Mouse (Mus musculus): ENCODE data around the gene Prpf8. TPM values are rescaled to one million over a fixed set of nuclear protein-coding genes. Genes with fewer than 3 reads are reported as not detected.
"Not testable (repeated sequence)": the region's sequence is repeated elsewhere in the genome, so short reads cannot be mapped to it uniquely, and the experiment has no call there.

Gene Prpf8
- polyA plus RNA-seq, 1 experiment = 104 TPM

DNA sequence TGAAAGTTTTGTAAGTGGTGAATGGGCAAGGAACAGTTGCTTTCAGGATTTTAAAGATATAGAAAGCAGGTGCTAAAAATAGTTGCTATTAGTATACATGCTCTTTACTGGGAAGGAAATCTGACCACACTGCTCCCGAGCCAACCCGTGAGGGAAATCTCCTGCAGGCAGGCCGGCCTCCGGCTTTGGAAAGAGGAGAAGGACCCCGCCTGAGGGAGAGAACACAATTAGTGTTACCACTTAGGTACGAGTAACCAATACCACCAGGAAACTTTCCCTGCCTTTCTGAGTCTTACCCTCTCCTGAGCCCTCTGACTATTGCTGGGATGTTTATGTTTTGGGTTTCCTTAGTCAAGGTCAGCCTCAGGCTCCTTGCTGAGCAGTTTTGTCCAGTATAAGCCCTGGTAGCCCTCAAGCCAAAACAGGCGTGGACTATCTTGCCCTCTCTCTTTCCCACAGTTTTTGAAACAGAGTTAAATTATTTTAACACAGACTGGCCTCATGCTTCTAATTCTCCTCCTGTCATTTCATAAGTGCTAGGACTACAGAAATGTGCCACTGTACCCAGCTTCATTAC is 66.4 kb downstream of the Prpf8 start:
- no peaks in the 10 kb centered on the region for H3K27me3 ChIP-seq (ENCODE audit: control insufficient read depth, insufficient read depth, insufficient read length)
- no peak overlapping the region for H3ac ChIP-seq (ENCODE audit: control insufficient read depth, insufficient read length, low read depth)

GRCm38 (mm10) chr11:75556006-75556405 is 69.4 kb downstream of the Prpf8 start:
- H3K4me3 ChIP-seq (ENCODE audit: insufficient read depth, poor library complexity, severe bottlenecking); H3K27me3 ChIP-seq (ENCODE audit: control insufficient read depth, insufficient read depth, insufficient read length); H3K79me3 ChIP-seq (ENCODE audit: low read depth); H3ac ChIP-seq (ENCODE audit: control insufficient read depth, insufficient read length, low read depth); H3K36me3 ChIP-seq (ENCODE audit: control insufficient read depth, insufficient read depth); H3K79me2 ChIP-seq (ENCODE audit: control insufficient read depth, insufficient read depth): not testable (repeated sequence)

More for the DNA sequence above, 66.4 kb downstream of the Prpf8 start:
- Histone ChIP-seq H3K79me2 (ENCODE audit: control insufficient read depth, insufficient read depth) (no peaks in the 10 kb centered on the region), H3K79me3 (ENCODE audit: low read depth) (no peaks in the 10 kb centered on the region), H3K4me3 (ENCODE audit: insufficient read depth, poor library complexity, severe bottlenecking) (no peak overlapping the region), H3K36me3 (ENCODE audit: control insufficient read depth, insufficient read depth) (no peaks in the 10 kb centered on the region)
- TF ChIP-seq FOSL1 (IDR thresholded peaks at IDR 0.05; ENCODE audit: insufficient read depth, low read length, poor library complexity, severe bottlenecking) (no peak), MAX (IDR thresholded peaks at IDR 0.05) (no peak), MYOG (IDR thresholded peaks at IDR 0.05; ENCODE audit: control insufficient read depth, extremely low read depth, insufficient read length) (no peak), CTCF (IDR thresholded peaks at IDR 0.05; ENCODE audit: control insufficient read depth, insufficient read depth, insufficient read length) (no peak), MYOD1 (IDR thresholded peaks at IDR 0.05; ENCODE audit: control insufficient read depth, insufficient read length, low read depth) (no peak), CEBPB (IDR thresholded peaks at IDR 0.05; ENCODE audit: low read depth) (no peak), USF1 (IDR thresholded peaks at IDR 0.05; ENCODE audit: low read depth) (no peak)

GRCm38 (mm10) chr11:75557142-75557541 is 70.5 kb downstream of the Prpf8 start:
- H3ac ChIP-seq (ENCODE audit: control insufficient read depth, insufficient read length, low read depth) = no peak overlapping the region
- no peaks in the 10 kb centered on the region for H3K79me3 ChIP-seq (ENCODE audit: low read depth)
- TF ChIP-seq MAX (IDR thresholded peaks at IDR 0.05) (no peak), USF1 (IDR thresholded peaks at IDR 0.05; ENCODE audit: low read depth) (no peak), MYOD1 (IDR thresholded peaks at IDR 0.05; ENCODE audit: control insufficient read depth, insufficient read length, low read depth) (no peak), CTCF (IDR thresholded peaks at IDR 0.05; ENCODE audit: control insufficient read depth, insufficient read depth, insufficient read length) (no peak), FOSL1 (IDR thresholded peaks at IDR 0.05; ENCODE audit: insufficient read depth, low read length, poor library complexity, severe bottlenecking) (no peak), MYOG (IDR thresholded peaks at IDR 0.05; ENCODE audit: control insufficient read depth, extremely low read depth, insufficient read length) (no peak), CEBPB (IDR thresholded peaks at IDR 0.05; ENCODE audit: low read depth) (no peak)
- H3K36me3 ChIP-seq (ENCODE audit: control insufficient read depth, insufficient read depth) = no peaks in the 10 kb centered on the region
- H3K4me3 ChIP-seq (ENCODE audit: insufficient read depth, poor library complexity, severe bottlenecking) = no peak overlapping the region
- H3K27me3 ChIP-seq (ENCODE audit: control insufficient read depth, insufficient read depth, insufficient read length) = no peaks in the 10 kb centered on the region
- no peaks in the 10 kb centered on the region for H3K79me2 ChIP-seq (ENCODE audit: control insufficient read depth, insufficient read depth)

GRCm38 (mm10) chr11:75558101-75558500 is 71.5 kb downstream of the Prpf8 start:
- Histone ChIP-seq H3ac (ENCODE audit: control insufficient read depth, insufficient read length, low read depth) (no peak overlapping the region), H3K27me3 (ENCODE audit: control insufficient read depth, insufficient read depth, insufficient read length) (no peaks in the 10 kb centered on the region), H3K36me3 (ENCODE audit: control insufficient read depth, insufficient read depth) (no peaks in the 10 kb centered on the region), H3K4me3 (ENCODE audit: insufficient read depth, poor library complexity, severe bottlenecking) (no peak overlapping the region), H3K79me3 (ENCODE audit: low read depth) (no peaks in the 10 kb centered on the region), H3K79me2 (ENCODE audit: control insufficient read depth, insufficient read depth) (no peaks in the 10 kb centered on the region)
- no peak for TF ChIP-seq CTCF (IDR thresholded peaks at IDR 0.05; ENCODE audit: control insufficient read depth, insufficient read depth, insufficient read length)
- TF ChIP-seq CEBPB (IDR thresholded peaks at IDR 0.05; ENCODE audit: low read depth) = no peak

Small RNAs within 50 kb of the gene (microRNA-seq; reads per million reads assigned to microRNA genes)
- gene Mir22 (ENCODE audit: borderline microRNAs expressed) = 66,718 reads per million, percentile 99 among the genes with 10 or more reads in this experiment
- gene Mir3971 (ENCODE audit: borderline microRNAs expressed) = not detected

Other genes with a start within 250 kb of the Prpf8 start
- gene Rpa1, start 138.5 kb upstream of the Prpf8 start, polyA plus RNA-seq (2012; fragmentation: generic; extraction: Trizol) = 164 TPM
- 14.7 TPM for gene Smyd4, start 138.4 kb upstream of the Prpf8 start, polyA plus RNA-seq (2012; fragmentation: generic; extraction: Trizol)
- gene Serpinf1, start 64.1 kb upstream of the Prpf8 start, polyA plus RNA-seq (2012; fragmentation: generic; extraction: Trizol) = 1,152 TPM
- 0.07 TPM for gene Serpinf2, start 47.2 kb upstream of the Prpf8 start, polyA plus RNA-seq (2012; fragmentation: generic; extraction: Trizol)
- 21.6 TPM for gene Wdr81, start 32.1 kb upstream of the Prpf8 start, polyA plus RNA-seq (2012; fragmentation: generic; extraction: Trizol)
- 1.5 TPM for gene Tlcd2, start 25.1 kb upstream of the Prpf8 start, polyA plus RNA-seq (2012; fragmentation: generic; extraction: Trizol)
- gene Rilp, start 23.3 kb downstream of the Prpf8 start, polyA plus RNA-seq (2012; fragmentation: generic; extraction: Trizol) = 3.2 TPM
- 0.11 TPM for gene Scarf1, start 26.7 kb downstream of the Prpf8 start, polyA plus RNA-seq (2012; fragmentation: generic; extraction: Trizol)
- 2.2 TPM for gene Slc43a2, start 44.9 kb downstream of the Prpf8 start, polyA plus RNA-seq (2012; fragmentation: generic; extraction: Trizol)
- 118 TPM for gene Pitpna, start 101.3 kb downstream of the Prpf8 start, polyA plus RNA-seq (2012; fragmentation: generic; extraction: Trizol)
- gene Inpp5k, start 144.2 kb downstream of the Prpf8 start, polyA plus RNA-seq (2012; fragmentation: generic; extraction: Trizol) = 8.9 TPM
- gene Myo1c, start 163.7 kb downstream of the Prpf8 start, polyA plus RNA-seq (2012; fragmentation: generic; extraction: Trizol) = 166 TPM
- 39.3 TPM for gene Crk, start 192.4 kb downstream of the Prpf8 start, polyA plus RNA-seq (2012; fragmentation: generic; extraction: Trizol)
- gene Ywhae, start 246.1 kb downstream of the Prpf8 start, polyA plus RNA-seq (2012; fragmentation: generic; extraction: Trizol) = 528 TPM

Measured in C2C12 (cell line).